Mouse (Mus musculus): ENCODE measurements around the gene Lef1.

Gene Lef1

GRCm38 (mm10) chr3:131246579-131247046 lies 136.3 kb downstream of the Lef1 start:
- in situ Hi-C loops (cut with MboI, MseI): no loop called here

GRCm38 (mm10) chr3:131247447-131247846 lies 137.2 kb downstream of the Lef1 start:
- in situ Hi-C loops (cut with MboI, MseI): no loop called here

- in situ Hi-C loops (cut with MboI, MseI): no loop called here
These were observed 137.6 kb downstream of the Lef1 start for GRCm38 (mm10) chr3:131247851-131248250.

- in situ Hi-C loops (cut with MboI, MseI): no loop called here
These were observed 138.2 kb downstream of the Lef1 start for GRCm38 (mm10) chr3:131248444-131248843.

- in situ Hi-C loops (cut with MboI, MseI): no loop called here
These were observed 140.0 kb downstream of the Lef1 start for GRCm38 (mm10) chr3:131250283-131250682.

- in situ Hi-C loops (cut with MboI, MseI): no loop called here
These were observed 140.7 kb downstream of the Lef1 start for GRCm38 (mm10) chr3:131250978-131251377.

- in situ Hi-C loops (cut with MboI, MseI): no loop called here
These were observed 141.3 kb downstream of the Lef1 start for GRCm38 (mm10) chr3:131251601-131252000.

- in situ Hi-C loops (cut with MboI, MseI): no loop called here
These were observed 144.7 kb downstream of the Lef1 start for GRCm38 (mm10) chr3:131254991-131255390.

GRCm38 (mm10) chr3:131255399-131255981 lies 145.2 kb downstream of the Lef1 start:
- in situ Hi-C loops (cut with MboI, MseI): no loop called here

GRCm38 (mm10) chr3:131258921-131259320 lies 148.7 kb downstream of the Lef1 start:
- in situ Hi-C loops (cut with MboI, MseI): no loop called here

GRCm38 (mm10) chr3:131259392-131259965 lies 149.2 kb downstream of the Lef1 start:
- in situ Hi-C loops (cut with MboI, MseI): no loop called here

GRCm38 (mm10) chr3:131260418-131260817 lies 150.1 kb downstream of the Lef1 start:
- in situ Hi-C loops (cut with MboI, MseI): no loop called here

GRCm38 (mm10) chr3:131263766-131264486 lies 153.7 kb downstream of the Lef1 start:
- in situ Hi-C loops (cut with MboI, MseI): no loop called here

- in situ Hi-C loops (cut with MboI, MseI): no loop called here
These were observed 155.2 kb downstream of the Lef1 start for GRCm38 (mm10) chr3:131265516-131265915.

- in situ Hi-C loops (cut with MboI, MseI): no loop called here
These were observed 156.2 kb downstream of the Lef1 start for GRCm38 (mm10) chr3:131266366-131267050.

- in situ Hi-C loops (cut with MboI, MseI): no loop called here
These were observed 160.1 kb downstream of the Lef1 start for GRCm38 (mm10) chr3:131270381-131270780.

- in situ Hi-C loops (cut with MboI, MseI): no loop called here
These were observed 160.9 kb downstream of the Lef1 start for GRCm38 (mm10) chr3:131271157-131271556.

GRCm38 (mm10) chr3:131271559-131272373 lies 161.5 kb downstream of the Lef1 start, which contains the start of gene Hadh:
Gene Hadh (minus strand): TSS chr3:131272101.
- in situ Hi-C loops (cut with MboI, MseI): no loop called here

- in situ Hi-C loops (cut with MboI, MseI): no loop called here
These were observed 162.3 kb downstream of the Lef1 start for GRCm38 (mm10) chr3:131272374-131273100.
